Mouse (Mus musculus) lung, adult 2 months (tissue): ENCODE measurements around the gene Gm21973. TPM values are rescaled to one million over a fixed set of nuclear protein-coding genes. Genes with fewer than 3 reads are reported as not detected.

Source experiments
- DNase-seq: peaks from one replicate; pipeline ENCODE4 v3.0.0; 2022
- H3K4me1 ChIP-seq: fragments of 200-500 bp; 2 replicates; pipeline ENCODE4 v1.6.1; 2011; ENCODE audit warnings: low read length; ENCODE audit not compliant: control insufficient read depth, insufficient read depth
- H3K4me3 ChIP-seq: fragments of 200-500 bp; replicated peaks from 2 replicates; pipeline ENCODE3; 2011; ENCODE audit warnings: low read depth, mild to moderate bottlenecking, control low read depth, low read length; ENCODE audit errors: extremely low read depth
- CTCF ChIP-seq: fragments of 200-500 bp; IDR thresholded peaks from 2 replicates; pipeline ENCODE4 v1.5.1; 2011; ENCODE audit warnings: mild to moderate bottlenecking, low read length, control low read depth; ENCODE audit not compliant: insufficient read depth
- POLR2A ChIP-seq: fragments of 200-500 bp; IDR thresholded peaks from 2 replicates; pipeline ENCODE4 v1.6.1; 2011; ENCODE audit warnings: low read depth, mild to moderate bottlenecking, control low read depth, low read length, borderline replicate concordance; ENCODE audit errors: extremely low read depth
- WGBS: fragments of 180-500 bp; shearing (Covaris S2); methylation state at CpG from one replicate; pipeline ENCODE4 v1.1.7; 2018; 5-methylcytosine and 5-hydroxymethylcytosine counted together
- polyA plus RNA-seq: library from polyadenylated mRNA; depleted of rRNA; stranded (reverse); fragments of >200 nt; gene quantifications from 2 replicates; pipeline ENCODE4 v1.2.3, GENCODE M21; 2012; rRNA removed

The Gm21973 gene
- not detected in 2 replicates for polyA plus RNA-seq

DNA sequence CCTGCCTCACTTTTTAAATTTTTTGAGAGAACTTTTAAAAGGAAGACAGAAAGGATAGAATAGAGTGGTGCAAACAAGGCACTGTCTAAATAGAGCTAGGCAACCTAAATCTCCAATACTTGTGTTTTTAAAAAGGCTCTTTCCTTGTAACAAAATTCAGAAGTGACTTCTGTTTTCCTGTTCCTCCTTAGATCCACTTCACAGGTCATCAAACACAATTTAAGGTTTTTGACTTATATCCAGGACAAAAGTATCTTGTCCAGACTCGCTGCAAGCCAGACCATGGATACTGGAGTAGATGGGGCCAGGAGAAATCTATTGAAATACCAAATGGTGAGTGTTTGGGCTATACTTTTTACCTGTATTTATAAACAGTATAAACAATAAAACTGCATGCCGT, at the start of gene Gm21973:
TSS of gene Gm21973 (plus strand) at position 301 of the 400 bp plus-strand sequence.
- Histone ChIP-seq H3K4me1 (no peaks in the 10 kb centered on the region), H3K4me3 (no peak within 1 kb of the TSS)
- DNase-seq, result no peak
- 90% methylated on average over 2 of the region's 2 CpGs for WGBS
- TF ChIP-seq POLR2A (no peak), CTCF (no peak)

GRCm38 (mm10) chr15:10276386-10276785, 48.8 kb upstream of the Gm21973 start:
- Histone ChIP-seq H3K4me3 (no peak overlapping the region), H3K4me1 (no peaks in the 10 kb centered on the region)
- TF ChIP-seq POLR2A (no peak), CTCF (no peak)
- DNase-seq, result no peak

- DNase-seq, result no peak
- H3K4me3 ChIP-seq, result no peak overlapping the region
- 71% methylated on average over 4 of the region's 4 CpGs for WGBS
- TF ChIP-seq POLR2A, result no peak
- no peak for TF ChIP-seq CTCF
- H3K4me1 ChIP-seq, result no peaks in the 10 kb centered on the region
Observed at GRCm38 (mm10) chr15:10277461-10277860, 47.7 kb upstream of the Gm21973 start.

DNA sequence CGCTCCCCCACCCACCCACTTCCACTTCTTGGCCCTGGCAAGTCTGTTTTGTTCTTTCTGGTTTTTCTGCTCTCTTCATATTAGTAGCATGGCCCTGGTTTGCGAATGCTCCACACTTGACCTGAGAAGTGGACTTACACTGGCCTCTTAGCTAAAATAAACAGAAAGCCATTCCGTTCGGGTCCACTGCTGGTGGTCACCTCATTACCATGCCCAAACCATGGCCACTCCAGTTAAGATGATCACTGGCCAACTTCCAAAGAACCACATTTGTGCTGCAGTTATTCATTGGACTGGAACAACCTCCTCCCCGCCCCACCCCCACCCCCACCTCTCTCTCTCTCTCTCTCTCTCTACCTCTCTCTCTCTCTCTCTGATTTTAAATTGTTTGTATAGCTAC, 43.6 kb upstream of the Gm21973 start:
- DNase-seq, result peak; percentile 6
- H3K4me3 ChIP-seq, result no peak overlapping the region
- whole genome bisulfite sequencing, result 58% methylated on average over 5 of the region's 5 CpGs
- no peaks in the 10 kb centered on the region for H3K4me1 ChIP-seq
- TF ChIP-seq POLR2A (no peak), CTCF (no peak)

- Histone ChIP-seq H3K4me1 (no peaks in the 10 kb centered on the region), H3K4me3 (no peak overlapping the region)
- TF ChIP-seq POLR2A (no peak), CTCF (no peak)
- no peak for DNase-seq
Observed at GRCm38 (mm10) chr15:10283661-10284060, 41.5 kb upstream of the Gm21973 start.

GRCm38 (mm10) chr15:10296570-10296969, 28.6 kb upstream of the Gm21973 start:
- no peaks in the 10 kb centered on the region for H3K4me1 ChIP-seq
- no peak for TF ChIP-seq POLR2A
- no peak for TF ChIP-seq CTCF
- no peak for DNase-seq
- H3K4me3 ChIP-seq, result no peak overlapping the region
- WGBS, result 70% methylated on average over 1 of the region's 1 CpGs

DNA sequence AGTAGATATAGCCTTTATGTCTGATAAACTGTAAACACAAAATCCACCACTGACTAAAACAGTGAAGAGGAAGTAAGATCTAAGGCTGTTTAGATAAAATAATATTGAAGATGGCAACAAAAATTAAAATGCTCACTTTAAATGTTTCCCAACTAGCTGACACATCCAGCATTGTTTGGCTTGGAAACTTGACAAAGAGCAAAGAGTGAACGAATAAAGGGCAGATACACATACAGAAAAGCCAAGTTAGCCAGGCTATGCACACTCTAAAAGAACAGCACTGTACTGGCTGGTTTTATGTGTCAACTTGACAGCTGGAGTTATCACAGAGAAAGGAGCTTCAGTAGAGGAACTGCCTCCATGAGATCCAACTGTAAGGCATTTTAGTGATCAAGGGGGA, 27.1 kb upstream of the Gm21973 start:
- no peaks in the 10 kb centered on the region for H3K4me1 ChIP-seq
- TF ChIP-seq CTCF (no peak), POLR2A (no peak)
- H3K4me3 ChIP-seq, result no peak overlapping the region
- no peak for DNase-seq
- 58% methylated on average over 1 of the region's 1 CpGs for WGBS

- Histone ChIP-seq H3K4me1 (no peaks in the 10 kb centered on the region), H3K4me3 (no peak overlapping the region)
- WGBS, result 81% methylated on average over 3 of the region's 3 CpGs
- DNase-seq, result no peak
- TF ChIP-seq POLR2A (no peak), CTCF (no peak)
Observed at GRCm38 (mm10) chr15:10299467-10299866, 25.7 kb upstream of the Gm21973 start.

GRCm38 (mm10) chr15:10306461-10306860, 18.7 kb upstream of the Gm21973 start:
- Histone ChIP-seq H3K4me3 (no peak overlapping the region), H3K4me1 (no peaks in the 10 kb centered on the region)
- DNase-seq, result no peak
- TF ChIP-seq POLR2A, result no peak
- TF ChIP-seq CTCF, result no peak
- 87% methylated on average over 1 of the region's 1 CpGs for WGBS

GRCm38 (mm10) chr15:10311826-10312225, 13.4 kb upstream of the Gm21973 start:
- TF ChIP-seq POLR2A (no peak), CTCF (no peak)
- Histone ChIP-seq H3K4me3 (no peak overlapping the region), H3K4me1 (no peaks in the 10 kb centered on the region)
- DNase-seq, result no peak
- 71% methylated on average over 5 of the region's 5 CpGs for WGBS
